Mouse (Mus musculus) leukemia stem cell, adult 10-12 weeks (primary cell): Measurements from ENCODE around the gene Ptms. TPM values are rescaled to one million over a fixed set of nuclear protein-coding genes. Genes with fewer than 3 reads are reported as not detected.

Experiments used
- polyA plus RNA-seq: library from polyadenylated mRNA; stranded (reverse); fragments of >175 nt; gene quantifications from 2 replicates; pipeline ENCODE4 v1.2.3, GENCODE M21; 2012; ENCODE audit warnings: low replicate concordance

Gene Ptms
- 272 and 614 TPM in 2 replicates for polyA plus RNA-seq

GRCm38 (mm10) chr6:124919695-124920317 is at the start of gene Ptms:
Gene Ptms, minus strand, starts transcription at chr6:124920103.

GRCm38 (mm10) chr6:124965088-124965719 is 45.3 kb upstream of the Ptms start, which contains the start of gene Cops7a:
Gene Cops7a, minus strand, starts transcription at chr6:124965538.

DNA sequence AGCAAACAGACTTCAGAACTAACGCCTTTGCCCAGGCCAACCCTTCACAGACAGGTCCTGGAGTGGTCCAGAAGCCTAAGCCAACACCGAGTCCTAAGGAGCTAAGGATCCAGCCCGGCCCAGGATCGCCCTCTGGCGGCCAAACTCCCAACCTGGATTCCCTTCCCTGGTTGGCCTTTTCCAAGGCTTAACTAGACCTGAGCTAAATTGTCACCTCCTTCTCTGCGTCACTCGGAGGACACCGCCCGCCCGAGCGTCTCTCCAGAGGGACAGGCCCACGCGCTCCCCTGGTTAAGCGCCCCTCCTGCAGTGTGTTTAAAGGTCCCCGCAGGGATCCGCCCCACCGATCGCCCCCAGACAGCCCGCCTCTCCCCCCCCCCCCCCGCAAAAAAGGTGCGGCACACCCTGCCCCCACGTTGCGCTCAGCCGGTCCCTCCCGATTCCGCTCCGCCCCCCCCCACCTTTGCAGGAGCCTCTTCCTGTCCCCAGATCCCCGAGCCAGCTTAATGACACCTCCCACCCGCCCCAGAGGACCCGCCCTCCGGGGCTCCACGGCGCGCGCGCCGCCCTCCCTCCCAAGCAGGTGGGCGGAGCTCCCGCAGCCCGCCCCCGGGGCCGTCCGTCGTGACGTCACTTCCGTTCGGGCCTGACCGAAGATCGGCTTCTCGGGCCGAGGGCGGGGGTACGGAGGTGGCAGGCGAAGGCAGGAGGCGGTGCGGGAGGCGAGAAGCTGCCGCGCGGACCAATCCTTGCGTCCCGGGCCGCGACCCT is 11.0 kb upstream of the Ptms start, which contains the start of gene Mlf2:
Gene Mlf2, plus strand, starts transcription at position 633 of the 771 bp plus-strand sequence.

DNA sequence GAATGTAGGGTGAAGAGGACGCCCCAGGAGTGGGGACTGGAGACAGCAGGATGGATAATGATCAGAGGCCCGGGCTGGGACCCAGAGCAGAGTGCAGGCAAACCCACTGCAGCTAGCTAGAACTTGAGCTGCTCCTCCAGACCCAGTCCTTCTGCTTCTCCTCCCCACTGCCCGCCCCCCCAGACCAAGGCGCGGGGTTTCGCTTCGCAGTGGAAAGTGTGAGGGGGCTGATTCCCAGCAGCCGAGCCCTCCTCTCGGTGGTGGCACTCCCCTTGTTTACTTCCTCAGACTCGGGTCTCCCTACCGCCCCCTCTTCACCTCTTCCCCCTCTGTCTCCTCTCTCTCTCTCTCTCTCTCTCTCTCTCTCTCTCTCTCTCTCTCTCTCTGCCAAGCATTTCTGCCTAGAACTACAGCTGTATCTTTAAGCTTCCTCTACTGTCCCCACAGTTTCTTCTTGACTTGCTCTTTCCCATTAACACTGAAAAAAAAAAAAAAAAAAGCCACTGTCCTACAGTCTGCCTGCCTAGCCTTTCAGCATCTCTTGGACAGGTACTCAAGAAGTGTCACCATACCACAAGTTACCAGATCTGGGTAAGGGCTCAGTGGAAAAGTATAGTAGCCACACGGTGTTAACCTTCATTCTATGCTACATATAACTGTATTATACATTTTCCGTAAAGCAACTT is 8.2 kb downstream of the Ptms start, which contains the start of gene Lag3:
Gene Lag3, minus strand, starts transcription at position 173 of the 686 bp plus-strand sequence.

GRCm38 (mm10) chr6:124887986-124888385 is 31.9 kb downstream of the Ptms start, which contains the start of gene Cd4:
Gene Cd4, minus strand, starts transcription at chr6:124888221.

Other genes with a start within 250 kb of the Ptms start
- 121 and 214 TPM in 2 replicates for gene Emg1, start 207.9 kb downstream of the Ptms start, polyA plus RNA-seq
- gene Phb2, start 207.8 kb downstream of the Ptms start, polyA plus RNA-seq = 176 and 319 TPM in 2 replicates
- 35.0 and 59.4 TPM in 2 replicates for gene Ptpn6, start 181.4 kb downstream of the Ptms start, polyA plus RNA-seq
- 14.7 and 16.6 TPM in 2 replicates for gene Grcc10, start 178.7 kb downstream of the Ptms start, polyA plus RNA-seq
- 6.5 and 9.2 TPM in 2 replicates for gene Gm45234, start 164.1 kb downstream of the Ptms start, polyA plus RNA-seq
- 34.5 and 35.4 TPM in 2 replicates for gene Atn1, start 163.6 kb downstream of the Ptms start, polyA plus RNA-seq
- gene Eno2, start 150.4 kb downstream of the Ptms start, polyA plus RNA-seq = 0.11 and 0.80 TPM in 2 replicates
- gene Lrrc23, start 140.4 kb downstream of the Ptms start, polyA plus RNA-seq = not detected in 2 replicates
- 6.3 and 9.8 TPM in 2 replicates for gene Spsb2, start 111.4 kb downstream of the Ptms start, polyA plus RNA-seq
- gene Tpi1, start 105.8 kb downstream of the Ptms start, polyA plus RNA-seq = 16.7 and 65.2 TPM in 2 replicates
- 22.3 and 54.7 TPM in 2 replicates for gene Usp5, start 90.6 kb downstream of the Ptms start, polyA plus RNA-seq
- gene Cdca3, start 90.6 kb downstream of the Ptms start, polyA plus RNA-seq = 62.0 and 80.4 TPM in 2 replicates
- gene Gnb3, start 79.8 kb downstream of the Ptms start, polyA plus RNA-seq = not detected in 2 replicates
- 1.2 and 1.6 TPM in 2 replicates for gene P3h3, start 62.4 kb downstream of the Ptms start, polyA plus RNA-seq
- 0.41 and 1.1 TPM in 2 replicates for gene Gpr162, start 56.1 kb downstream of the Ptms start, polyA plus RNA-seq
- gene Cd4, start 31.9 kb downstream of the Ptms start, polyA plus RNA-seq = 8.6 and 14.1 TPM in 2 replicates
- gene Lag3, start 8.4 kb downstream of the Ptms start, polyA plus RNA-seq = 15.5 and 17.2 TPM in 2 replicates
- 197 and 222 TPM in 2 replicates for gene Mlf2, start 11.3 kb upstream of the Ptms start, polyA plus RNA-seq
- gene Cops7a, start 45.4 kb upstream of the Ptms start, polyA plus RNA-seq = 25.6 and 40.3 TPM in 2 replicates
- 16.7 and 36.1 TPM in 2 replicates for gene Pianp, start 76.6 kb upstream of the Ptms start, polyA plus RNA-seq
- gene Zfp384, start 89.0 kb upstream of the Ptms start, polyA plus RNA-seq = 40.4 and 66.4 TPM in 2 replicates
- gene Ing4, start 119.7 kb upstream of the Ptms start, polyA plus RNA-seq = 8.1 and 12.1 TPM in 2 replicates
- gene Acrbp, start 129.6 kb upstream of the Ptms start, polyA plus RNA-seq = 7.7 and 14.0 TPM in 2 replicates
- gene Lpar5, start 147.8 kb upstream of the Ptms start, polyA plus RNA-seq = 1.7 and 4.5 TPM in 2 replicates
- 91.9 and 132 TPM in 2 replicates for gene Chd4, start 175.9 kb upstream of the Ptms start, polyA plus RNA-seq
- 22.6 and 92.7 TPM in 2 replicates for gene Nop2, start 211.8 kb upstream of the Ptms start, polyA plus RNA-seq
- 34.4 and 64.4 TPM in 2 replicates for gene Iffo1, start 225.1 kb upstream of the Ptms start, polyA plus RNA-seq
- 448 and 5,359 TPM in 2 replicates for gene Gapdh, start 246.4 kb upstream of the Ptms start, polyA plus RNA-seq